Mouse (Mus musculus) limb, embryonic 12.5 days (tissue): ENCODE data around the gene Prx. TPM values are rescaled to one million over a fixed set of nuclear protein-coding genes. Genes with fewer than 3 reads are reported as not detected.

Source experiments
- polyA plus RNA-seq: library from polyadenylated mRNA; unstranded; fragments of >200 nt; fragmentation: Nextera tagmentation; extraction: Ambion mirVana; gene quantifications from 2 replicates; pipeline ENCODE4 v1.2.1, GENCODE M21; 2016

Gene Prx
- polyA plus RNA-seq, 1 experiment from 2014 or later = 6.1 TPM

Other genes starting within 250 kb of the Prx start
- gene Numbl, start 240.9 kb upstream of the Prx start, polyA plus RNA-seq = 25.3 and 26.5 TPM in 2 replicates
- 15.2 and 15.8 TPM in 2 replicates for gene Ltbp4, start 161.6 kb upstream of the Prx start, polyA plus RNA-seq
- gene Shkbp1, start 143.3 kb upstream of the Prx start, polyA plus RNA-seq = 59.5 and 59.9 TPM in 2 replicates
- 0.42 TPM in 1 of 2 replicates, not detected in the other for gene Gm20479, start 141.9 kb upstream of the Prx start, polyA plus RNA-seq
- gene Sptbn4, start 51.6 kb upstream of the Prx start, polyA plus RNA-seq = 0.26 and 0.41 TPM in 2 replicates
- 34.1 and 38.8 TPM in 2 replicates for gene Blvrb, start 51.3 kb upstream of the Prx start, polyA plus RNA-seq
- 29.4 and 30.3 TPM in 2 replicates for gene Sertad3, start 25.6 kb upstream of the Prx start, polyA plus RNA-seq
- gene Sertad1, start 12.4 kb upstream of the Prx start, polyA plus RNA-seq = 29.4 and 30.4 TPM in 2 replicates
- 0.60 and 0.97 TPM in 2 replicates for gene Hipk4, start 23.9 kb downstream of the Prx start, polyA plus RNA-seq
- gene Pld3, start 53.9 kb downstream of the Prx start, polyA plus RNA-seq = 59.7 and 68.5 TPM in 2 replicates
- gene 2310022A10Rik, start 53.9 kb downstream of the Prx start, polyA plus RNA-seq = 34.7 and 36.0 TPM in 2 replicates
- 98.8 and 104 TPM in 2 replicates for gene Akt2, start 92.2 kb downstream of the Prx start, polyA plus RNA-seq
- 0.20 TPM in 1 of 2 replicates, not detected in the other for gene Ttc9b, start 154.6 kb downstream of the Prx start, polyA plus RNA-seq
- 16.6 and 18.6 TPM in 2 replicates for gene Map3k10, start 175.3 kb downstream of the Prx start, polyA plus RNA-seq
- 3.7 and 3.8 TPM in 2 replicates for gene Zfp607b, start 190.0 kb downstream of the Prx start, polyA plus RNA-seq
- gene Zfp60, start 232.1 kb downstream of the Prx start, polyA plus RNA-seq = 48.0 and 50.2 TPM in 2 replicates